Mouse (Mus musculus): ENCODE results near the gene Zfp983.
A peak's percentile ranks its signal among the peaks of the same experiment; 100 is the strongest.
"Not testable (repeated sequence)": the region's sequence is repeated elsewhere in the genome, so short reads cannot be mapped to it uniquely, and the experiment has no call there.

The Zfp983 gene

GRCm38 (mm10) chr17:21650364-21650907 lies at the start of gene Zfp983:
Zfp983 (plus strand) TSS chr17:21650624.
- DNase-seq, result peak; percentile 99

- no peak for DNase-seq
These were observed 34.1 kb upstream of the Zfp983 start for GRCm38 (mm10) chr17:21616356-21616755.

- no peak for DNase-seq
These were observed 33.1 kb upstream of the Zfp983 start for GRCm38 (mm10) chr17:21617352-21617751.

- DNase-seq, result no peak
These were observed 26.8 kb upstream of the Zfp983 start for GRCm38 (mm10) chr17:21623647-21624046.

GRCm38 (mm10) chr17:21635758-21636157 lies 14.7 kb upstream of the Zfp983 start:
- not testable (repeated sequence) for DNase-seq

DNA sequence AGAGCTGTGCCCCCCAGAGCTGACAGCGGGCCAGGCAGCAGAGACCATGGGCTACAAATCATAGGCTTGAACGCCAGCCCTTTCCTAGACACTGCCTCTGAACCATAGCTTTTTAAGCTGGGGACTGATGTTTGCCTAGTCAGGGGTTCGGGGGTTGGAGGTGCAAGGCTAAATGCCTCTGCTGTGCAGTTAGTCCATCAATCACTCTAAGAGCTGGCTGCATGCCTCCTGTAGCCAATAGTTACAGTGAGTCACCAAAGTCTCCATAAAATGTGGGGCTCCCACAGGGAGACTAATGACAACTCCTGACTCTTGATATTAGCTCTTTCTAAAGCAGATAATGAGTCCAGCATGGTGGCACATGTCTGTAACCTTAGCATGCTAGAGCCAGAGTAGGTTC lies 1.6 kb upstream of the Zfp983 start:
- DNase-seq, result no peak

DNA sequence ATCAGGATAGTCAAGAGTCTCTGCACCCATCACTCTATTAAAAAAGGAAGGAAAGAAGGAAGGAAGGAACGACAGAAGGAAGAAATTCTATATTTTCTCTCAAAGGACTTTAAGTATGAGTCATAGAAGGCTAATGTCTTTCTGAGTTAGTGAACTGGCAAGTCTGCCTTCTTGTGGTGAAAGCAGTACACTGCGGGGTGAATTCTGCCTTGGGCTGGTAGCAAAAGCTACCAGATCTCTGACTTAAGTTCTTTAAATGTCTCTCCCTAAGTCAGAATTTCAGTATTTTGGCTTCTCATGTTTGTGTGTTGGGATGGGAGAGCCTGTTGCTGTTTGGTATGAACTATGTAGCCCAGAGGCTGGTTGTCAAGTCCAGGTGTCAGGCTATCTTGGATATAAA lies 488 bp upstream of the Zfp983 start:
- DNase-seq, result no peak

DNA sequence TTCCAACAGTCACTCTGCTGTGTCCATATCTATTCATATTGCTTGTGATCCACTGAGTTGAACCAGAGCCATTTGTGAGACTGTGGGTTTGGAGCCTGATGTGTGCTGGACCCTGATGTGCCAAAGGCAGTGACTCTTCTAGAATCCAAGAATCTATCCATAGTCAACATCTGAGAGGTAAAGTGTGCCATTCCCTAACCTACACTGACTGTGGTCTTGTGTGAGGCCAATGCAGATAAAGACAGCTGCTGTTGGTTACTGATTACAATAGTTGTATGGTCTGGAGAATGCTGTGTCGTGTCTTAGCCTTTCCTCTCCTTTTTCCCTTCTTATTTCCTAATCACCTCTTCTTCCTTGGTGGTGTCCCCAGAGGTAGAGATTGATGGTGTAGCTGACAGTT lies 28.4 kb downstream of the Zfp983 start:
- not testable (repeated sequence) for DNase-seq

DNA sequence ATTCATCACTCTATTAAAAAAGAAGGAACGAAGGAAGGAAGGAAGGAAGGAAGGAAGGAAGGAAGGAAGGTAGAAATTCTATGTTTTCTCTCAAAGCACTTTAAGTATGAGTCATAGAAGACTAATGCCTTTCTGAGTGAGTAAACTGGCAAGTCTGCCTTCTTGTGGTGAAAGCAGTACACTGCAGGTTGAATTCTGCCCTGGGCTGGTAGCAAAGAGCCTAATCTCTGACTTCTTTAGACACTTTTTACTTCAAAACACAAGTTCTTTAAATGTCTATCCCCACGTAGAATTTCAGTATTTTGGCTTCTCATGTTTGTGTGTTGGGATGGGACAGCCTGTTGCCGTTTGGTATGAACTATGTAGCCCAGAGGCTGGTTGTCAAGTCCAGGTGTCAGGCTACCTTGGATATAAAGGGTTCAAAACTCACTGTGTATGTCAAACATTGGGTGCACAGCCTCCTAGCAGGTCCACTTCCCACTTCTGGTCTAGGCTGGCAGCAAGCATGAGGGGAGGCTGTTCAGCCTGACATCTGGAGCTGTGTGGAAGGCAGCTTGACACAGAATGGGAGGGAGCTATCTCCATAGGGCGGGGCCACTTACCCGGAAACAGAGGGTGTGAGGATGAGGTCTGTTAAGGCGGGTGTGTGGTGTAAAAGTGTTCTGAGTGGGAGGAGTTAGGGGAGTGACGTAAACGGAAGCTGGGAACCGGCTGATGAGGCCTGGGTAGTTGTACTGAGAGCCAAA lies 29.0 kb downstream of the Zfp983 start:
- peak; percentile 99 for DNase-seq

DNA sequence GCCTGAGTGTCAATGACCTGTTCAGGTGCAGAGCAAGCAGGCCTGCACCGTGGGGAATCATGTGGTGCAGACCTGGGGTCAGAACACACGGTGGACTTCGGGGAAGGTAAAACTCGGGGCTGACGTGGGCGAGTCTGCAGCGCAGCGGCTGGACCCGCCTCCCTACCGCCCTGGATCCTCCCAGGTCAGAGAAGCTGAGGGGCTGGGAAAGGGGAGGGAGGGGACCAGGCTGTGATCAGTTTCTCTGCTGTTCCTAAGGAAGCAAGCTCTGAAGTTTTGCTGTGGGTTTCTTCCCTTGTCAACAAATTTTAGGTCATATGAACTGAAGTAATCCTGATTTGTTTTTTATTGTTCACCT lies 29.6 kb downstream of the Zfp983 start:
- not testable (repeated sequence) for DNase-seq

GRCm38 (mm10) chr17:21691560-21691959 lies 41.1 kb downstream of the Zfp983 start, which contains the start of gene Gm10226:
Gm10226 (plus strand) TSS chr17:21691860.
- no peak for DNase-seq

GRCm38 (mm10) chr17:21693342-21693741 lies 42.9 kb downstream of the Zfp983 start:
- no peak for DNase-seq

GRCm38 (mm10) chr17:21696073-21696472 lies 45.6 kb downstream of the Zfp983 start:
- no peak for DNase-seq

GRCm38 (mm10) chr17:21702281-21703240 lies 52.1 kb downstream of the Zfp983 start:
- DNase-seq, result no peak

DNA sequence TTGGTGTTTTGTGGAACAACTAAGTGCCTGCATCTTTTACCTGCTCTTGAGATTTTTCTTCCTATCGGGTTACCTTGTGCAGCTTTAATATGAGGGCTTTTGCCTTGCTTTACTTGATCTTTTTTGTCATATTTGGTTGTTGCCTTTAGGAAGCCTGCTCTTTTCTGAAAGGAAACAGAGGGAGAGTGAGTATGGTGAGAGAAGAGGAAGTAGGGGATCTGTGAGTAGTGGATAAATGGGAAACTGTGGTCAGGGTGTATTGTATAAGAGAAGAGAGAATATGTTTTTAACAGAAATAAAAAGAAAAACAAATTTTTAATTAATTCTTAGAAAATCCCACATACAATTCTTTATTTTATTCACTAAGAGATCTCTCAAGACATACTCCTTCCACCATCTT lies 53.0 kb downstream of the Zfp983 start:
- DNase-seq, result no peak

- peak; percentile 99 for DNase-seq
These were observed 57.0 kb downstream of the Zfp983 start, which contains the start of gene Zfp760 for GRCm38 (mm10) chr17:21707343-21707996. Zfp760 (plus strand) TSS chr17:21707741.

DNA sequence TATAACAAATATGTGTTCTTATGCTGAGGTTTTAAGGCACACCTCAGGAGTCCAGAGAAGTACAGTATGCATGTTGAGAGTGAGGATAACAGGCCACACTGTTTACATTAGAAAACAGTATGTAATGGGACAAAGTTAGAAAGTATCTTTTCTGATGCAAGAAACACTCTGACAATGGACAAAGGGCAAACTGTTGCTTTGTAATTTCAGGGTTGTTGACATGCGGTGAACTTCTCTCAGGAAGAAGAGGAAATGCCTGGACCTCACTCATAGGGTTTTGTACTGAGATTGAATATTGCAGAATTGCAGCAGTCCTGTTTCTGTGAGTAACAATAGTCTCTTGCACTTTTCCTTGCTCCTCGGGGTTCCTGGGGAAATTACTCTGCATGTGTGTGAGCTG lies 58.0 kb downstream of the Zfp983 start:
- DNase-seq, result no peak

Measured in heart, adult 11 months (tissue).